Mouse (Mus musculus): ENCODE measurements around the gene Olfr371. TPM values are rescaled to one million over a fixed set of nuclear protein-coding genes. Genes with fewer than 3 reads are reported as not detected.

Gene Olfr371
- polyA plus RNA-seq (2012; rRNA removed; ENCODE audit: low replicate concordance): not detected in 2 replicates

GRCm38 (mm10) chr8:85225688-85226087, at the start of gene Olfr371:
Gene Olfr371, plus strand, starts transcription at chr8:85225988.

Other genes with a start within 250 kb of the Olfr371 start
- 133 and 294 TPM in 2 replicates for gene Junb, start 247.3 kb upstream of the Olfr371 start, polyA plus RNA-seq (2012; rRNA removed; ENCODE audit: low replicate concordance)
- gene Hook2, start 235.4 kb upstream of the Olfr371 start, polyA plus RNA-seq (2012; rRNA removed; ENCODE audit: low replicate concordance): 46.1 and 61.0 TPM in 2 replicates
- gene Best2, start 211.5 kb upstream of the Olfr371 start, polyA plus RNA-seq (2012; rRNA removed; ENCODE audit: low replicate concordance): not detected in 2 replicates
- 72.4 and 89.7 TPM in 2 replicates for gene Asna1, start 200.7 kb upstream of the Olfr371 start, polyA plus RNA-seq (2012; rRNA removed; ENCODE audit: low replicate concordance)
- 54.2 and 119 TPM in 2 replicates for gene Trir, start 199.2 kb upstream of the Olfr371 start, polyA plus RNA-seq (2012; rRNA removed; ENCODE audit: low replicate concordance)
- 17.4 and 29.4 TPM in 2 replicates for gene Tnpo2, start 189.1 kb upstream of the Olfr371 start, polyA plus RNA-seq (2012; rRNA removed; ENCODE audit: low replicate concordance)
- 69.0 and 116 TPM in 2 replicates for gene Fbxw9, start 165.9 kb upstream of the Olfr371 start, polyA plus RNA-seq (2012; rRNA removed; ENCODE audit: low replicate concordance)
- 1.2 TPM in 1 of 2 replicates, not detected in the other for gene Gm5741, start 158.0 kb upstream of the Olfr371 start, polyA plus RNA-seq (2012; rRNA removed; ENCODE audit: low replicate concordance)
- gene Dhps, start 154.2 kb upstream of the Olfr371 start, polyA plus RNA-seq (2012; rRNA removed; ENCODE audit: low replicate concordance): 46.2 and 54.2 TPM in 2 replicates
- gene Wdr83os, start 145.2 kb upstream of the Olfr371 start, polyA plus RNA-seq (2012; rRNA removed; ENCODE audit: low replicate concordance): 74.0 and 95.6 TPM in 2 replicates
- 18.6 and 23.1 TPM in 2 replicates for gene Wdr83, start 144.7 kb upstream of the Olfr371 start, polyA plus RNA-seq (2012; rRNA removed; ENCODE audit: low replicate concordance)
- 31.4 and 36.6 TPM in 2 replicates for gene Man2b1, start 142.7 kb upstream of the Olfr371 start, polyA plus RNA-seq (2012; rRNA removed; ENCODE audit: low replicate concordance)
- gene Zfp791, start 102.9 kb upstream of the Olfr371 start, polyA plus RNA-seq (2012; rRNA removed; ENCODE audit: low replicate concordance): 0.13 and 0.21 TPM in 2 replicates
- not detected in 2 replicates for gene Cks1brt, start 74.1 kb upstream of the Olfr371 start, polyA plus RNA-seq (2012; rRNA removed; ENCODE audit: low replicate concordance)
- 2.4 and 3.1 TPM in 2 replicates for gene Orc6, start 73.6 kb downstream of the Olfr371 start, polyA plus RNA-seq (2012; rRNA removed; ENCODE audit: low replicate concordance)
- gene Vps35, start 73.8 kb downstream of the Olfr371 start, polyA plus RNA-seq (2012; rRNA removed; ENCODE audit: low replicate concordance): 2.2 and 2.4 TPM in 2 replicates
- gene Mylk3, start 160.4 kb downstream of the Olfr371 start, polyA plus RNA-seq (2012; rRNA removed; ENCODE audit: low replicate concordance): 0.04 TPM in 1 of 2 replicates, not detected in the other
- 0.74 and 1.0 TPM in 2 replicates for gene 4921524J17Rik, start 206.8 kb downstream of the Olfr371 start, polyA plus RNA-seq (2012; rRNA removed; ENCODE audit: low replicate concordance)

Data from duodenum, adult 2 months (tissue).